Mouse (Mus musculus): ENCODE data around the gene Ccni. TPM values are rescaled to one million over a fixed set of nuclear protein-coding genes. Genes with fewer than 3 reads are reported as not detected.

Gene Ccni
- polyA plus RNA-seq, 2 experiments, result 83.6 to 129 TPM

DNA sequence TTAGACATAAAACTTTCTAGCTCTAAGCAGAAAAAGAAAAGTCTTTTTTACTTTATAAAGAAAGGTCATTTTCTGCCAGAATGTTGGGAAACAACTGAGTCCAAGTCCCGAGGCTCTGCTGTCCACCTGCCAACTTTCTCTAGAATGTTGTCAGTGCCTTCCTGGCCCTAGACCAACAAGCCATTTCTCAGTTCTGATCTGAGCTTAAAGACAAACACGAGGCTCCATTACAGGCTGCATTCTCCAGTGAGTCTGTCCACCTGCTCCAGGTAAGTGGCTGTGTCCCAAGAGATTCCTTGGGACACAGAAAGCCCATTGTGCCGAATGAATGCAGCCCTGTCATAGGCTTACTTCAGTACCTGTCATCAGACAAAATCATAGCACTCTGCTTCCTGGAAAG, 15.4 kb upstream of the Ccni start:
- Histone ChIP-seq H3K4me2 (replicated peaks; ENCODE audit: low read depth, low read length, severe bottlenecking) (0 out of 2 replicates have a peak overlapping the region, but pooled peaks have one; percentile 9), H3K4me1 (ENCODE audit: control insufficient read depth, insufficient read depth, low read length) (peaks cover 8% of the 10 kb centered on the region; the same call in 1 of the 2 replicates), H3K4me3 (replicated peaks; ENCODE audit: low read length) (no peak overlapping the region), H3K9ac (ENCODE audit: low read depth, low read length, severe bottlenecking) (no peak overlapping the region), H3K9me3 (ENCODE audit: control insufficient read depth, low read length) (no peaks in the 10 kb centered on the region), H3K27me3 (ENCODE audit: control insufficient read depth, insufficient read depth, low read length) (no peaks in the 10 kb centered on the region), H3K36me3 (ENCODE audit: control insufficient read depth, insufficient read depth, low read length) (no peaks in the 10 kb centered on the region), H3K27ac (replicated peaks; ENCODE audit: low read depth, low read length) (no peak overlapping the region)
- TF ChIP-seq POLR2A (IDR thresholded peaks at IDR 0.05; ENCODE audit: borderline replicate concordance, extremely low read depth, insufficient read depth, insufficient read length), result no peak
- 0 out of 2 replicates have a peak, but pooled peaks have one; percentile 12 for ATAC-seq (ENCODE audit: low FRiP score, low read depth)
- DNase-seq (ENCODE audit: low spot score), result peak; percentile 66
- 46% methylated on average over 3 of the region's 3 CpGs for WGBS

DNA sequence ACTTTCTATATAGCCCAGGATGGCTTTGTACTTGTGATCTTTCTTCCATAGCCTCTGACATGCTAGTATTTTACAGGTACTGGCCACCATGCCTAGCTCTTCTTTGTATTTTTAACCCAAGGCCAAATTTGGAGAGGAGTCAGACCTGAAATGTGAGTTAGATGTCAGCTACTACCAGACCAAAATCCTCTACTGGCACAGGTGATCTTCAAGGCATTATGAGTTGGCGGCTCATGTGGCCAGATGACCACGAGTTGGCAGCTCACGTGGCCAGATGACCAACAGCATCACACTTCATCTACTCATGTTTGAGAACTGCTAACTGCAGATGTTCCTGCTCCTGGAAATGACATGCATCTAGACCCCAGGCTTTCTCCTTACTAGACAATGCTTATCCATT, 12.1 kb upstream of the Ccni start:
- Histone ChIP-seq H3K9me3 (ENCODE audit: control insufficient read depth, low read length) (no peaks in the 10 kb centered on the region), H3K4me3 (replicated peaks; ENCODE audit: low read length) (no peak overlapping the region), H3K9ac (ENCODE audit: low read depth, low read length, severe bottlenecking) (no peak overlapping the region), H3K27me3 (ENCODE audit: control insufficient read depth, insufficient read depth, low read length) (no peaks in the 10 kb centered on the region), H3K4me2 (replicated peaks; ENCODE audit: low read depth, low read length, severe bottlenecking) (no peak overlapping the region), H3K36me3 (ENCODE audit: control insufficient read depth, insufficient read depth, low read length) (no peaks in the 10 kb centered on the region), H3K27ac (replicated peaks; ENCODE audit: low read depth, low read length) (no peak overlapping the region), H3K4me1 (ENCODE audit: control insufficient read depth, insufficient read depth, low read length) (peaks cover 8% of the 10 kb centered on the region; the same call in 1 of the 2 replicates)
- no peak for DNase-seq (ENCODE audit: low spot score)
- no peak for ATAC-seq (ENCODE audit: low FRiP score, low read depth)
- no peak for TF ChIP-seq POLR2A (IDR thresholded peaks at IDR 0.05; ENCODE audit: borderline replicate concordance, extremely low read depth, insufficient read depth, insufficient read length)
- 85% methylated on average over 3 of the region's 3 CpGs for WGBS

DNA sequence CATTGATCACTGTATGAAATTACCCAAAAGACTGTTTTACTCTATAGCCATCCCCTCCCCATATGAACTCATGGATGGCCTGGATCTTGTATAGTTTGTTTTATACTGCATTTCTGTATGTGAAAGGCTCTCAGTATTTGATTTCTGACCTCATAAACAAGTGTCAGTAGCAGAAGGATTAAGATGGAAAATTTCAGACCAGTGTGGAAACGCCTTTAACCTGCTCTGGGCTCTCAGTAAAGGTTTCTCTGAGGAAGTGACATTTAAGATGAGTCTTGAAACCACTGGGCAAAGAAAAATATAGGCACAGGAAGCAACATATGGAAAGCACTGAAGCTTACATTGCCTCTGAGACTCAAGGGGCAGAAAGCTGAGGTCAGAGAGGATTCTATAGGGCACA, 1.3 kb upstream of the Ccni start:
- no peak overlapping the region for H3K9ac ChIP-seq (ENCODE audit: low read depth, low read length, severe bottlenecking)
- no peak for TF ChIP-seq POLR2A (IDR thresholded peaks at IDR 0.05; ENCODE audit: borderline replicate concordance, extremely low read depth, insufficient read depth, insufficient read length)
- ATAC-seq (ENCODE audit: low FRiP score, low read depth), result no peak
- no peak overlapping the region for H3K4me2 ChIP-seq (replicated peaks; ENCODE audit: low read depth, low read length, severe bottlenecking)
- no peaks in the 10 kb centered on the region for H3K36me3 ChIP-seq (ENCODE audit: control insufficient read depth, insufficient read depth, low read length)
- H3K27me3 ChIP-seq (ENCODE audit: control insufficient read depth, insufficient read depth, low read length), result no peaks in the 10 kb centered on the region
- no peak for DNase-seq (ENCODE audit: low spot score)
- 33% methylated on average over 1 of the region's 1 CpGs for WGBS
- H3K27ac ChIP-seq (replicated peaks; ENCODE audit: low read depth, low read length), result peak overlapping the region; percentile 93
- peaks cover 16% of the 10 kb centered on the region for H3K4me1 ChIP-seq (ENCODE audit: control insufficient read depth, insufficient read depth, low read length)
- no peaks in the 10 kb centered on the region for H3K9me3 ChIP-seq (ENCODE audit: control insufficient read depth, low read length)
- H3K4me3 ChIP-seq (replicated peaks; ENCODE audit: low read length), result no peak overlapping the region

DNA sequence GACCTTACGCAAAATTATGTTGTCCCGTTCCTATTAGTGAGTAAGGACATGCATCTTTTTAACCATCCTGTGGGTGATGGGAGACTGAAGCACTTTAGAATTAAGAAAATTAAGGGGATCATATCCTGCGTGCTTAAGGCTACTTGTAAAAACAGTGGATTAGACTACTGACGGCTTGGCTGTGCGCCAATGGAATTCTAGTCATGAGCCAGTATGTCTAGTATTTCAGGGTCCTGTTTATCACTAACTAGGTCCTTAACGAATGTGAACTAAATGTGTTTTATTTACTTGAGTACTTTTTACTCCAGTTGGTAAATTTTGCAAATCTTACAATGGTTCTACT, 682 bp upstream of the Ccni start:
- H3K4me1 ChIP-seq (ENCODE audit: control insufficient read depth, insufficient read depth, low read length), result peaks cover 16% of the 10 kb centered on the region
- peak overlapping the region; percentile 93 for H3K27ac ChIP-seq (replicated peaks; ENCODE audit: low read depth, low read length)
- H3K36me3 ChIP-seq (ENCODE audit: control insufficient read depth, insufficient read depth, low read length), result peaks cover 3% of the 10 kb centered on the region; the same call in 1 of the 2 replicates
- no peak for TF ChIP-seq POLR2A (IDR thresholded peaks at IDR 0.05; ENCODE audit: borderline replicate concordance, extremely low read depth, insufficient read depth, insufficient read length)
- ATAC-seq (ENCODE audit: low FRiP score, low read depth), result peak; percentile 1; the same call in 1 of the 2 replicates
- peak overlapping the region; percentile 95 for H3K9ac ChIP-seq (ENCODE audit: low read depth, low read length, severe bottlenecking)
- H3K27me3 ChIP-seq (ENCODE audit: control insufficient read depth, insufficient read depth, low read length), result no peaks in the 10 kb centered on the region
- peak overlapping the region; percentile 44 for H3K4me2 ChIP-seq (replicated peaks; ENCODE audit: low read depth, low read length, severe bottlenecking)
- DNase-seq (ENCODE audit: low spot score), result peak; percentile 75
- WGBS, result under 1% methylated on average over 6 of the region's 6 CpGs
- H3K9me3 ChIP-seq (ENCODE audit: control insufficient read depth, low read length), result no peaks in the 10 kb centered on the region
- H3K4me3 ChIP-seq (replicated peaks; ENCODE audit: low read length), result peak overlapping the region; percentile 85

DNA sequence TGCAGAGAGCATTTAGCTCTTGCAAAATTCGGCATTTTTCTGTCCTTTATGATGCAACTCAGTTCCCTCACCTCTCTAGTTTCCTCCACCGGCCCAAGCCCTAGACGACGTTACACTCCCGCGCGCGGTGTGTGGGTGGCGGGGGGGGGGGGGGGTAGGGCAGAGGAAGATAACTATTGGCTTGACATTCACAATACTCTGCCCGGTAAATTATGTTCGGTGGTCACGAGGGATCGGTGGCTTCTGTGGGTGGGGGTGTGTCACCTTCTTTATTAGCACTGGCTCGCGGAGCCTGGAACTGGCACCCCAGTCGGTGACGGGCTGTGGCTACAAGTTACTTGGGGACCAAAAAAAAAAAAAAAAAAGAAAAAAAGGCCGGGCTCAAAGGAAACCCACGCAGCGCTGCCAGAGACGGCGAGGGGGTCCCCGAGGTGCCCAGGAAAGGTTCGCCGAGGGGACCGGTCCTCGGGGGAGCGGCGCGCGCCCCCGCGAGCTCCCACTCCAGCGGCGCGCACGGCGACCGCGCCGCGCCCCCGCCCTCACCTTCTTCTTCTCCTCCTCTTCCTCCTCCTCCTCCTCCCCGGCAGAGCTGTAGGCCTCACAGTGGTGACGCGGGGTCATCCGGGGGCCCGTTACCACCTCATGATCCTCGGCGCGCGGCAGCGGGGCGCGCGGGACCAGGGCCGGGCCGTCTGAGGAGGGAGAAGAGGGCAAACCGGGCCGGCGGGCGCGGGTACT, 755 bp downstream of the Ccni start:
- peak overlapping the region; percentile 64 for H3K4me2 ChIP-seq (replicated peaks; ENCODE audit: low read depth, low read length, severe bottlenecking)
- H3K36me3 ChIP-seq (ENCODE audit: control insufficient read depth, insufficient read depth, low read length), result peaks cover 11% of the 10 kb centered on the region
- under 1% methylated on average over 48 of the region's 63 CpGs for WGBS
- H3K27ac ChIP-seq (replicated peaks; ENCODE audit: low read depth, low read length), result peak overlapping the region; percentile 93
- peak overlapping the region; percentile 95 for H3K9ac ChIP-seq (ENCODE audit: low read depth, low read length, severe bottlenecking)
- ATAC-seq (ENCODE audit: low FRiP score, low read depth) (peak; percentile 10; the same call in 1 of the 2 replicates), DNase-seq (ENCODE audit: low spot score) (peak; percentile 12)
- H3K9me3 ChIP-seq (ENCODE audit: control insufficient read depth, low read length), result no peaks in the 10 kb centered on the region
- H3K27me3 ChIP-seq (ENCODE audit: control insufficient read depth, insufficient read depth, low read length), result no peaks in the 10 kb centered on the region
- peaks cover 16% of the 10 kb centered on the region for H3K4me1 ChIP-seq (ENCODE audit: control insufficient read depth, insufficient read depth, low read length)
- H3K4me3 ChIP-seq (replicated peaks; ENCODE audit: low read length), result peak overlapping the region; percentile 85
- no peak for TF ChIP-seq POLR2A (IDR thresholded peaks at IDR 0.05; ENCODE audit: borderline replicate concordance, extremely low read depth, insufficient read depth, insufficient read length)

Data from limb, embryonic 14.5 days (tissue).